Mouse (Mus musculus): Measurements from ENCODE around the gene Gtf2f2.

- no peak for TF ChIP-seq POLR2A (IDR thresholded peaks at IDR 0.05; ENCODE audit: low read depth, low read length)
- no peak for TF ChIP-seq CTCF (conservative IDR thresholded peaks at IDR 0.05; ENCODE audit: insufficient read depth, insufficient read length, low read depth, low read length)
Measured at GRCm38 (mm10) chr14:76053726-76054125, 43.1 kb upstream of the Gtf2f2 start.

Measured in kidney, adult 2 months (tissue).